ENCODE assay signal across 8 mouse cellular contexts in the genomic region with DNA sequence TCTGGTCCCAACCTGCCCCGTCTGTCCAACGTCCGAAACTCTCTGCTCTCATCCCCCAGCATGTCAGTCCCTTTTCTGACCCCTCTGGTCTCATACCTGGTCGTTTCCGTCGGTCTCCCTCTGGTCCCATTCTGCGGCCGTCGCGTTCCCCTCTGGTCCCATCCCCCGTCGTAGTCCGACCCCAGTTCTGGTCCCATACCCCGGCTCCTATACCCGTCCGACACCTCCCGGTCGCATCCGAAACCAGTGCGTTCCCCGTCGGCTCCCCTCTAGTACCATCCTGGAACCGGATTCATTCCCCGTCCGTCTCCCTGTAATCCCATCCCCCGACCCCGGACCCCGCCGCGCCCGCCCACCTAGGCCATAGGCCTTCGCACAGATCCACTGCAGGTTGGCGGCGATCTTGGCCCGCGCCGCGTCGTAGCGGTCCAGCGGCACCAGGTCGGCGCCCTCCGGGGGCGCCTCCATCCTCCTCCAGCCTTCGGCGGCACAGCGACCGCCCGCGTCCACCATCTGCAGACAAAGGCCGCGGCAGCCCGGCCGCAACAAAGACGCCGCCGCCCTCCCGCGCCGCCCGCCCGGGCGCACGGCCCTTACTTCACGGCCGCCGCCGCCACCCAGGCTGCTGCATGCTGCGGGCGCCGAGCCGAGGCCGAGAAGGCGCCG. TPM values are rescaled to one million over a fixed set of nuclear protein-coding genes. Genes with fewer than 3 reads are reported as not detected.
DNase-seq lines count a peak whose midpoint lies in the region; ATAC-seq lines count a peak whose summit lies in the region.

No protein-coding gene starts in this region.

- peak overlapping the region; percentile 95 for H3K27ac ChIP-seq in forebrain, embryonic 14.5 days (ENCODE audit: low read depth, low read length)
- H3K27ac ChIP-seq in kidney, embryonic 14.5 days (ENCODE audit: low read depth, low read length) = peak overlapping the region; percentile 82
- H3K27ac ChIP-seq in macrophage = no peak overlapping the region

- peak overlapping the region; percentile 94 for H3K4me3 ChIP-seq in forebrain, embryonic 14.5 days (ENCODE audit: low read depth, low read length)
- peak overlapping the region; percentile 94 for H3K4me3 ChIP-seq in kidney, embryonic 14.5 days (ENCODE audit: low read length)
- H3K4me3 ChIP-seq in macrophage (ENCODE audit: inconsistent target) = peak overlapping the region; percentile 59

- H3K4me1 ChIP-seq in forebrain, embryonic 14.5 days (ENCODE audit: control insufficient read depth, insufficient read depth, low read length) = peaks cover 27% of the 10 kb centered on the region
- H3K4me1 ChIP-seq in kidney, embryonic 14.5 days (ENCODE audit: control insufficient read depth, insufficient read depth, low read length) = peaks cover 30% of the 10 kb centered on the region

- H3K79me2 ChIP-seq in macrophage (ENCODE audit: inconsistent target) = peaks cover 50% of the 10 kb centered on the region

- H3K9ac ChIP-seq in forebrain, embryonic 14.5 days (ENCODE audit: low read length) = peak overlapping the region; percentile 99
- peak overlapping the region; percentile 96 for H3K9ac ChIP-seq in kidney, embryonic 14.5 days (ENCODE audit: low read depth, low read length)

- H3K9me3 ChIP-seq in forebrain, embryonic 14.5 days (replicated peaks; ENCODE audit: control insufficient read depth, low read length) = no peaks in the 10 kb centered on the region
- no peaks in the 10 kb centered on the region for H3K9me3 ChIP-seq in kidney, embryonic 14.5 days (ENCODE audit: control insufficient read depth, low read length)

- no peaks in the 10 kb centered on the region for H3K27me3 ChIP-seq in forebrain, embryonic 14.5 days (replicated peaks; ENCODE audit: control insufficient read depth, insufficient read depth, low read length)
- H3K27me3 ChIP-seq in kidney, embryonic 14.5 days (ENCODE audit: control insufficient read depth, insufficient read depth, low read length) = no peaks in the 10 kb centered on the region

- under 1% methylated on average over 65 of the region's 76 CpGs for WGBS in forebrain, embryonic 14.5 days
- under 1% methylated on average over 45 of the region's 76 CpGs for WGBS in kidney, embryonic 14.5 days
- WGBS in macrophage (ENCODE audit: missing documents) = 1% methylated on average over 53 of the region's 76 CpGs

- peak; percentile 45 for DNase-seq in CD4-positive, CD25-positive, alpha-beta regulatory T cell, adult 2 months (ENCODE audit: low read depth, low spot score)
- peak; percentile 48 to 57 for DNase-seq in right cerebral cortex, postnatal 10 days (ENCODE audit: low spot score in 2 of 2)
- DNase-seq in right cerebral cortex, postnatal 36 days (ENCODE audit: low spot score in 2 of 2) = no peak
- DNase-seq in forebrain, embryonic 14.5 days (ENCODE audit: low spot score) = peak; percentile 17
- peak; percentile 59 for DNase-seq in testis, postnatal 14 days (ENCODE audit: low spot score)

- ATAC-seq in CD4-positive, CD25-positive, alpha-beta regulatory T cell, adult 4 months = no peak
- peak; percentile 16 for ATAC-seq in forebrain, embryonic 14.5 days
- ATAC-seq in kidney, embryonic 14.5 days (ENCODE audit: low FRiP score, low TSS enrichment) = peak; percentile 29

- H3K36me3 ChIP-seq in forebrain, embryonic 14.5 days (ENCODE audit: control insufficient read depth, insufficient read depth, low read length) = peaks cover 13% of the 10 kb centered on the region; the same call in 1 of the 2 replicates
- H3K36me3 ChIP-seq in kidney, embryonic 14.5 days (ENCODE audit: control insufficient read depth, insufficient read depth, low read length) = no peaks in the 10 kb centered on the region
- H3K36me3 ChIP-seq in macrophage (ENCODE audit: inconsistent target) = no peaks in the 10 kb centered on the region

- peak overlapping the region; percentile 93 for H3K4me2 ChIP-seq in forebrain, embryonic 14.5 days (ENCODE audit: low read length)
- peak overlapping the region; percentile 86 for H3K4me2 ChIP-seq in kidney, embryonic 14.5 days (replicated peaks; ENCODE audit: low read depth, low read length)

RNA-seq across cellular contexts. Expression of a gene that starts 0.5 kb away (rescaled TPM):
- polyA plus RNA-seq in CD4-positive, CD25-positive, alpha-beta regulatory T cell, adult 4 months (2017; shearing (Covaris generic)) = 1 to 10 TPM; 6.0 to 9.7 TPM
- polyA plus RNA-seq in forebrain, embryonic 14.5 days (2014; fragmentation: Nextera tagmentation; extraction: Ambion mirVana) = 30.9 and 61.3 TPM in 2 replicates
- polyA plus RNA-seq in kidney, embryonic 14.5 days (2014; fragmentation: Nextera tagmentation; extraction: Ambion mirVana) = 12.6 and 24.8 TPM in 2 replicates
- 10 to 100 TPM in 23 of 26 experiments, 1 to 10 TPM in 3; 4.7 to 38.8 (median 18.2) TPM for total RNA-seq in macrophage (2018; cell fraction: chromatin; rRNA removed)
- 10 to 100 TPM in 1 of 26 experiments, 1 to 10 TPM in 25; 4.9 to 10.3 (median 7.9) TPM for total RNA-seq in macrophage (2018; cell fraction: cytosol; rRNA removed)
- total RNA-seq in macrophage (2018; cell fraction: nucleus; rRNA removed) = 10 to 100 TPM in 16 of 26 experiments, 1 to 10 TPM in 10; 5.5 to 24.5 (median 12.1) TPM
- 4.0 to 19.1 TPM (median 6.9 TPM) in 3 replicates for polyA plus RNA-seq in macrophage (2018)

RNA-seq across cellular contexts. Expression of a gene that starts 39.0 kb away (rescaled TPM):
- 10 to 100 TPM; 10.2 to 11.8 TPM for polyA plus RNA-seq in CD4-positive, CD25-positive, alpha-beta regulatory T cell, adult 4 months (2017; shearing (Covaris generic))
- 107 and 121 TPM in 2 replicates for polyA plus RNA-seq in forebrain, embryonic 14.5 days (2014; fragmentation: Nextera tagmentation; extraction: Ambion mirVana)
- polyA plus RNA-seq in kidney, embryonic 14.5 days (2014; fragmentation: Nextera tagmentation; extraction: Ambion mirVana) = 80.0 and 94.3 TPM in 2 replicates
- total RNA-seq in macrophage (2018; cell fraction: chromatin; rRNA removed) = 10 to 100 TPM in 24 of 26 experiments, 1 to 10 TPM in 2; 8.6 to 84.8 (median 36.5) TPM
- 10 to 100 TPM; 13.6 to 29.3 (median 25.1) TPM for total RNA-seq in macrophage (2018; cell fraction: cytosol; rRNA removed)
- 10 to 100 TPM in 23 of 26 experiments, 1 to 10 TPM in 3; 9.4 to 50.4 (median 23.9) TPM for total RNA-seq in macrophage (2018; cell fraction: nucleus; rRNA removed)
- polyA plus RNA-seq in macrophage (2018) = 16.6 to 30.2 TPM (median 21.0 TPM) in 3 replicates

Comparison
In these comparisons a context has a peak if more than half of its experiments do, and no peak if none do; other contexts are left out.
1. DNase-seq: peak in CD4-positive, CD25-positive, alpha-beta regulatory T cell, adult 2 months (single experiment), right cerebral cortex, postnatal 10 days (2 of 2), forebrain, embryonic 14.5 days (single experiment) and testis, postnatal 14 days (single experiment); none in right cerebral cortex, postnatal 36 days (0 of 2).
2. Peak in every context shown above with its lines, with median percentiles within 50 percentile points of each other: H3K4me3 ChIP-seq.